Mouse (Mus musculus): ENCODE data around the gene Fam124b.

- TF ChIP-seq REST (IDR thresholded peaks at IDR 0.05; ENCODE audit: insufficient read depth, insufficient read length): no peak
- no peak for TF ChIP-seq CEBPB (IDR thresholded peaks at IDR 0.05; ENCODE audit: insufficient read depth, poor library complexity, severe bottlenecking)
- no peak for TF ChIP-seq MAX (IDR thresholded peaks at IDR 0.05; ENCODE audit: low read depth)
- no peak for TF ChIP-seq POLR2A (IDR thresholded peaks at IDR 0.05; ENCODE audit: insufficient read length, low read depth)
- no peak for TF ChIP-seq E2F4 (IDR thresholded peaks at IDR 0.05; ENCODE audit: insufficient read depth)
These were observed 36.9 kb downstream of the Fam124b start for GRCm38 (mm10) chr1:80181414-80181805.

All from myocyte (in vitro differentiated cells).